In genomic region chr12:117176259-117176823, GRCm38 (mm10) we compare ENCODE assay signal across 18 mouse cellular contexts.
A peak's percentile ranks its signal among the peaks of the same experiment; 100 is the strongest.
DNase-seq lines count a peak whose midpoint lies in the region; ATAC-seq lines count a peak whose summit lies in the region.
"Had no signal": no experiment of that assay in that cellular context is flagged by ENCODE, and none has a peak within 500 bp of the region (broad histone marks: within the 10 kb centered on the region; RNA-seq: fewer than 3 reads in every experiment).

No protein-coding gene starts in this region.

- no peak overlapping the region for H3K4me3 ChIP-seq in neural tube, embryonic 11.5 days (ENCODE audit: low read depth, low read length)
- no peak overlapping the region for H3K4me3 ChIP-seq in hindbrain, embryonic 14.5 days (replicated peaks; ENCODE audit: low read length)
- H3K4me3 ChIP-seq in midbrain, embryonic 15.5 days: no peak overlapping the region
- H3K4me3 ChIP-seq: liver, embryonic 13.5 days; megakaryocyte, embryonic 14.5 days; neural tube, embryonic 12.5 days had no signal

- 35% methylated on average over 13 of the region's 13 CpGs for WGBS in neural tube, embryonic 11.5 days
- WGBS in hindbrain, embryonic 14.5 days: 21% methylated on average over 13 of the region's 13 CpGs
- WGBS in midbrain, embryonic 15.5 days: 17% methylated on average over 13 of the region's 13 CpGs

- no peaks in the 10 kb centered on the region for H3K27me3 ChIP-seq in neural tube, embryonic 11.5 days (ENCODE audit: control insufficient read depth, insufficient read depth, low read length)
- H3K27me3 ChIP-seq in hindbrain, embryonic 14.5 days (ENCODE audit: control insufficient read depth, insufficient read depth, low read length): no peaks in the 10 kb centered on the region
- no peaks in the 10 kb centered on the region for H3K27me3 ChIP-seq in midbrain, embryonic 15.5 days (replicated peaks)
- H3K27me3 ChIP-seq: liver, embryonic 13.5 days; neural tube, embryonic 12.5 days had no signal

- DNase-seq in neural tube, embryonic 11.5 days (ENCODE audit: low spot score): peak; percentile 23
- no peak for DNase-seq in neural tube, embryonic 10.5 days (ENCODE audit: extremely low spot score, low spot score)
- no peak for DNase-seq in hindbrain, embryonic 14.5 days (ENCODE audit: low spot score)
- no peak for DNase-seq in ovary, postnatal 14 days (ENCODE audit: low spot score)
- no peak for DNase-seq in heart, adult 8-10 months (ENCODE audit: low spot score)
- DNase-seq in cerebellum, postnatal 10 days: no peak
- no peak for DNase-seq in gastrocnemius, postnatal 4 days (ENCODE audit: low spot score in 2 of 2)
- DNase-seq: cerebellum, adult 11-12 months; gastrocnemius, postnatal 25 days; kidney, postnatal 25 days; liver, embryonic 13.5 days; spleen, adult 18-20 months; thymus, postnatal 4 days had no signal

- H3K9me3 ChIP-seq in neural tube, embryonic 11.5 days (ENCODE audit: control insufficient read depth, low read length): no peaks in the 10 kb centered on the region
- H3K9me3 ChIP-seq in hindbrain, embryonic 14.5 days (ENCODE audit: control insufficient read depth, low read length): no peaks in the 10 kb centered on the region
- no peaks in the 10 kb centered on the region for H3K9me3 ChIP-seq in midbrain, embryonic 15.5 days
- H3K9me3 ChIP-seq: liver, embryonic 13.5 days; megakaryocyte, embryonic 14.5 days; neural tube, embryonic 12.5 days had no signal

- H3K9ac ChIP-seq in neural tube, embryonic 11.5 days (ENCODE audit: low read length): peak overlapping the region; percentile 10
- H3K9ac ChIP-seq in hindbrain, embryonic 14.5 days: peak overlapping the region; percentile 32
- H3K9ac ChIP-seq in midbrain, embryonic 15.5 days: peak overlapping the region; percentile 36; the same call in 1 of the 2 replicates
- H3K9ac ChIP-seq: liver, embryonic 13.5 days; neural tube, embryonic 12.5 days had no signal

- H3K4me2 ChIP-seq in neural tube, embryonic 11.5 days (ENCODE audit: low read depth): no peak overlapping the region
- no peak overlapping the region for H3K4me2 ChIP-seq in hindbrain, embryonic 14.5 days (replicated peaks)
- H3K4me2 ChIP-seq in midbrain, embryonic 15.5 days: peak overlapping the region; percentile 27
- H3K4me2 ChIP-seq: heart, embryonic 11.5 days; liver, embryonic 13.5 days; neural tube, embryonic 12.5 days had no signal

- peaks cover 46% of the 10 kb centered on the region for H3K4me1 ChIP-seq in neural tube, embryonic 11.5 days (ENCODE audit: control insufficient read depth, insufficient read depth, low read length)
- H3K4me1 ChIP-seq in hindbrain, embryonic 14.5 days (replicated peaks; ENCODE audit: control insufficient read depth, insufficient read depth, low read length): peaks cover 61% of the 10 kb centered on the region
- H3K4me1 ChIP-seq in midbrain, embryonic 15.5 days: peaks cover 83% of the 10 kb centered on the region
- H3K4me1 ChIP-seq: liver, embryonic 13.5 days; megakaryocyte, embryonic 14.5 days had no signal

- no peak for ATAC-seq in neural tube, embryonic 11.5 days (ENCODE audit: insufficient read depth, low FRiP score, low TSS enrichment)
- ATAC-seq in hindbrain, embryonic 14.5 days (ENCODE audit: low FRiP score): no peak
- ATAC-seq in midbrain, embryonic 15.5 days (replicated peaks): no peak
- ATAC-seq: intestine, embryonic 16.5 days had no signal

- H3K36me3 ChIP-seq in neural tube, embryonic 11.5 days (ENCODE audit: control insufficient read depth, insufficient read depth, low read length): no peaks in the 10 kb centered on the region
- H3K36me3 ChIP-seq in hindbrain, embryonic 14.5 days (replicated peaks; ENCODE audit: control insufficient read depth, insufficient read depth): no peaks in the 10 kb centered on the region
- no peaks in the 10 kb centered on the region for H3K36me3 ChIP-seq in midbrain, embryonic 15.5 days (replicated peaks)
- H3K36me3 ChIP-seq: liver, embryonic 13.5 days; neural tube, embryonic 12.5 days had no signal

- H3K27ac ChIP-seq in neural tube, embryonic 11.5 days (ENCODE audit: low read depth, low read length): peak overlapping the region; percentile 27; the same call in 1 of the 2 replicates
- H3K27ac ChIP-seq in hindbrain, embryonic 14.5 days: peak overlapping the region; percentile 53
- peak overlapping the region; percentile 85 for H3K27ac ChIP-seq in midbrain, embryonic 15.5 days
- H3K27ac ChIP-seq: liver, embryonic 13.5 days; neural tube, embryonic 12.5 days had no signal

Comparison
In these comparisons a context has a peak if more than half of its experiments do, and no peak if none do; other contexts are left out.
1. H3K27ac ChIP-seq: peak in every context shown above with its lines; median percentile 85 in midbrain, embryonic 15.5 days; 53 in hindbrain, embryonic 14.5 days; 27 in neural tube, embryonic 11.5 days.